Mouse (Mus musculus): Measurements from ENCODE around the gene Ina. TPM values are rescaled to one million over a fixed set of nuclear protein-coding genes. Genes with fewer than 3 reads are reported as not detected.

Ina gene
- polyA plus RNA-seq (2014; fragmentation: Nextera tagmentation; extraction: Ambion mirVana): 102 and 110 TPM in 2 replicates

- Histone ChIP-seq H3K27ac (ENCODE audit: low read depth, low read length) (peak within 1 kb of the TSS; percentile 62; the same call in 1 of the 2 replicates), H3K9me3 (ENCODE audit: control insufficient read depth, low read length) (no peaks in the 10 kb centered on the region), H3K9ac (ENCODE audit: low read length) (peak within 1 kb of the TSS; percentile 52), H3K4me1 (replicated peaks; ENCODE audit: control insufficient read depth, insufficient read depth, low read length) (peaks cover 8% of the 10 kb centered on the region), H3K36me3 (ENCODE audit: control insufficient read depth, insufficient read depth, low read length) (no peaks in the 10 kb centered on the region), H3K4me2 (ENCODE audit: low read depth, low read length, severe bottlenecking) (peak within 1 kb of the TSS; percentile 69), H3K4me3 (ENCODE audit: low read depth, low read length) (peak within 1 kb of the TSS; percentile 43), H3K27me3 (ENCODE audit: control insufficient read depth, insufficient read depth, low read length) (peaks cover 40% of the 10 kb centered on the region)
- ATAC-seq (replicated peaks; ENCODE audit: low FRiP score): peak; percentile 75
- DNase-seq (ENCODE audit: low spot score): peak; percentile 74
- WGBS: under 1% methylated on average over 120 of the region's 124 CpGs
Measured at GRCm38 (mm10) chr19:47014447-47015381, at the start of gene Ina, which contains the start of gene Nt5c2. Gene Ina (plus strand): TSS chr19:47014698. Gene Nt5c2 (minus strand): TSS chr19:47015153.

GRCm38 (mm10) chr19:46965496-46965895 lies 49.0 kb upstream of the Ina start:
- no peak overlapping the region for H3K4me2 ChIP-seq (ENCODE audit: low read depth, low read length, severe bottlenecking)
- no peaks in the 10 kb centered on the region for H3K36me3 ChIP-seq (ENCODE audit: control insufficient read depth, insufficient read depth, low read length)
- H3K9ac ChIP-seq (ENCODE audit: low read length): no peak overlapping the region
- peaks cover 4% of the 10 kb centered on the region; the same call in 1 of the 2 replicates for H3K4me1 ChIP-seq (replicated peaks; ENCODE audit: control insufficient read depth, insufficient read depth, low read length)
- no peak overlapping the region for H3K27ac ChIP-seq (ENCODE audit: low read depth, low read length)
- DNase-seq (ENCODE audit: low spot score) (no peak), ATAC-seq (replicated peaks; ENCODE audit: low FRiP score) (no peak)
- no peak overlapping the region for H3K4me3 ChIP-seq (ENCODE audit: low read depth, low read length)
- no peaks in the 10 kb centered on the region for H3K9me3 ChIP-seq (ENCODE audit: control insufficient read depth, low read length)
- no peaks in the 10 kb centered on the region for H3K27me3 ChIP-seq (ENCODE audit: control insufficient read depth, insufficient read depth, low read length)

- WGBS: 93% methylated on average over 6 of the region's 6 CpGs
- ATAC-seq (replicated peaks; ENCODE audit: low FRiP score): no peak
Measured at GRCm38 (mm10) chr19:46966330-46966729, 48.2 kb upstream of the Ina start.

GRCm38 (mm10) chr19:46967861-46968260 lies 46.6 kb upstream of the Ina start:
- Histone ChIP-seq H3K4me1 (replicated peaks; ENCODE audit: control insufficient read depth, insufficient read depth, low read length) (peaks cover 12% of the 10 kb centered on the region), H3K36me3 (ENCODE audit: control insufficient read depth, insufficient read depth, low read length) (no peaks in the 10 kb centered on the region), H3K27ac (ENCODE audit: low read depth, low read length) (no peak overlapping the region), H3K4me2 (ENCODE audit: low read depth, low read length, severe bottlenecking) (no peak overlapping the region), H3K4me3 (ENCODE audit: low read depth, low read length) (no peak overlapping the region), H3K27me3 (ENCODE audit: control insufficient read depth, insufficient read depth, low read length) (no peaks in the 10 kb centered on the region), H3K9ac (ENCODE audit: low read length) (no peak overlapping the region), H3K9me3 (ENCODE audit: control insufficient read depth, low read length) (no peaks in the 10 kb centered on the region)
- DNase-seq (ENCODE audit: low spot score): no peak
- WGBS: 36% methylated on average over 4 of the region's 4 CpGs
- no peak for ATAC-seq (replicated peaks; ENCODE audit: low FRiP score)

More at GRCm38 (mm10) chr19:46966330-46966729, 48.2 kb upstream of the Ina start:
- H3K9me3 ChIP-seq (ENCODE audit: control insufficient read depth, low read length): no peaks in the 10 kb centered on the region
- no peaks in the 10 kb centered on the region for H3K36me3 ChIP-seq (ENCODE audit: control insufficient read depth, insufficient read depth, low read length)
- H3K4me1 ChIP-seq (replicated peaks; ENCODE audit: control insufficient read depth, insufficient read depth, low read length): peaks cover 6% of the 10 kb centered on the region
- no peak overlapping the region for H3K27ac ChIP-seq (ENCODE audit: low read depth, low read length)
- H3K27me3 ChIP-seq (ENCODE audit: control insufficient read depth, insufficient read depth, low read length): no peaks in the 10 kb centered on the region
- H3K4me2 ChIP-seq (ENCODE audit: low read depth, low read length, severe bottlenecking): no peak overlapping the region
- H3K4me3 ChIP-seq (ENCODE audit: low read depth, low read length): no peak overlapping the region
- DNase-seq (ENCODE audit: low spot score): no peak
- H3K9ac ChIP-seq (ENCODE audit: low read length): no peak overlapping the region

GRCm38 (mm10) chr19:46968833-46969232 lies 45.7 kb upstream of the Ina start:
- Histone ChIP-seq H3K9me3 (ENCODE audit: control insufficient read depth, low read length) (no peaks in the 10 kb centered on the region), H3K9ac (ENCODE audit: low read length) (no peak overlapping the region), H3K27me3 (ENCODE audit: control insufficient read depth, insufficient read depth, low read length) (no peaks in the 10 kb centered on the region), H3K36me3 (ENCODE audit: control insufficient read depth, insufficient read depth, low read length) (no peaks in the 10 kb centered on the region), H3K4me3 (ENCODE audit: low read depth, low read length) (no peak overlapping the region), H3K4me2 (ENCODE audit: low read depth, low read length, severe bottlenecking) (no peak overlapping the region), H3K4me1 (replicated peaks; ENCODE audit: control insufficient read depth, insufficient read depth, low read length) (peaks cover 12% of the 10 kb centered on the region), H3K27ac (ENCODE audit: low read depth, low read length) (no peak overlapping the region)
- ATAC-seq (replicated peaks; ENCODE audit: low FRiP score): no peak
- DNase-seq (ENCODE audit: low spot score): no peak
- WGBS: 90% methylated on average over 5 of the region's 5 CpGs

- H3K4me1 ChIP-seq (replicated peaks; ENCODE audit: control insufficient read depth, insufficient read depth, low read length): peaks cover 12% of the 10 kb centered on the region
- H3K9ac ChIP-seq (ENCODE audit: low read length): no peak overlapping the region
- H3K36me3 ChIP-seq (ENCODE audit: control insufficient read depth, insufficient read depth, low read length): no peaks in the 10 kb centered on the region
- WGBS: 84% methylated on average over 22 of the region's 22 CpGs
- H3K4me2 ChIP-seq (ENCODE audit: low read depth, low read length, severe bottlenecking): no peak overlapping the region
- no peaks in the 10 kb centered on the region for H3K9me3 ChIP-seq (ENCODE audit: control insufficient read depth, low read length)
- no peak overlapping the region for H3K4me3 ChIP-seq (ENCODE audit: low read depth, low read length)
- no peaks in the 10 kb centered on the region for H3K27me3 ChIP-seq (ENCODE audit: control insufficient read depth, insufficient read depth, low read length)
- no peak for DNase-seq (ENCODE audit: low spot score)
- no peak for ATAC-seq (replicated peaks; ENCODE audit: low FRiP score)
- H3K27ac ChIP-seq (ENCODE audit: low read depth, low read length): no peak overlapping the region
Measured at GRCm38 (mm10) chr19:46969286-46969985, 45.1 kb upstream of the Ina start.

DNA sequence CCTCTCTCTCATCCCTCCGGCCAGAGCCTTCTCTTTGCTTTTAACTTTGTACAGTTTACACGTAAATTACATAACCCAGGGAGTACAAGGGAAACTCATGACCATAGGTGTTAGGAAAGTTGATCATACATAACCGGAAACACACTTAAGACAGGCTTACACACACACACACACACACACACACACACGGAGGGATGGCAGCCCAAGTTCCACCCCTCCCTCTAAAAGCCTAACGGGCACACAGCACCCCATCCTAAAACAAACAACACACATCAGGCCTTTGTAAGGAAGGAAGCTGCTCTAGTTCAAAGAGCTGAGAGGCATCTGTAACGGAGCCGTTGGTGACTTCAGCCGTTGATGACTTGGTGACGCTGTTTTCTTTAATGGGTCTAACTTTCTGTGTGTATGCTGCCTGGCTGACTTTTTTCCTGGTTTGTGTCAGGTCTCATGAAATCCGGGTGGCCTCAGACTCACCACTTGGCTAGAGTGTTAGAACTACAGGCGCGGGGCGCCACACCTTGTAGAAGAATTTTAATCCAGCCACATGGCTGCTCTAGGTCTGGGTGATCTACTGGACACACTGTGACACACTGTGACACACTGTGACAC lies 44.3 kb upstream of the Ina start:
- Histone ChIP-seq H3K9ac (ENCODE audit: low read length) (no peak overlapping the region), H3K27ac (ENCODE audit: low read depth, low read length) (no peak overlapping the region), H3K4me3 (ENCODE audit: low read depth, low read length) (no peak overlapping the region), H3K9me3 (ENCODE audit: control insufficient read depth, low read length) (no peaks in the 10 kb centered on the region), H3K36me3 (ENCODE audit: control insufficient read depth, insufficient read depth, low read length) (no peaks in the 10 kb centered on the region), H3K4me1 (replicated peaks; ENCODE audit: control insufficient read depth, insufficient read depth, low read length) (peaks cover 12% of the 10 kb centered on the region), H3K4me2 (ENCODE audit: low read depth, low read length, severe bottlenecking) (no peak overlapping the region), H3K27me3 (ENCODE audit: control insufficient read depth, insufficient read depth, low read length) (no peaks in the 10 kb centered on the region)
- no peak for DNase-seq (ENCODE audit: low spot score)
- ATAC-seq (replicated peaks; ENCODE audit: low FRiP score): no peak
- whole genome bisulfite sequencing: 74% methylated on average over 13 of the region's 13 CpGs

GRCm38 (mm10) chr19:46971051-46971689 lies 43.3 kb upstream of the Ina start:
- 44% methylated on average over 8 of the region's 8 CpGs for WGBS
- Histone ChIP-seq H3K27ac (ENCODE audit: low read depth, low read length) (peak overlapping the region; percentile 75), H3K9me3 (ENCODE audit: control insufficient read depth, low read length) (no peaks in the 10 kb centered on the region), H3K27me3 (ENCODE audit: control insufficient read depth, insufficient read depth, low read length) (no peaks in the 10 kb centered on the region), H3K9ac (ENCODE audit: low read length) (peak overlapping the region; percentile 38), H3K36me3 (ENCODE audit: control insufficient read depth, insufficient read depth, low read length) (no peaks in the 10 kb centered on the region), H3K4me1 (replicated peaks; ENCODE audit: control insufficient read depth, insufficient read depth, low read length) (peaks cover 12% of the 10 kb centered on the region), H3K4me2 (ENCODE audit: low read depth, low read length, severe bottlenecking) (no peak overlapping the region), H3K4me3 (ENCODE audit: low read depth, low read length) (no peak overlapping the region)
- peak; percentile 51 for ATAC-seq (replicated peaks; ENCODE audit: low FRiP score)
- DNase-seq (ENCODE audit: low spot score): peak; percentile 53
